Mouse (Mus musculus) limb, embryonic 11.5 days (tissue): ENCODE measurements around the gene Gm49318. TPM values are rescaled to one million over a fixed set of nuclear protein-coding genes. Genes with fewer than 3 reads are reported as not detected.

Experiments
- ATAC-seq: fragments of 200-750 bp; cut with Nextera tagmentation; 2 replicates; pipeline ENCODE4 v1.8.0; 2017; ENCODE audit warnings: low read depth; ENCODE audit not compliant: insufficient number of reproducible peaks, low FRiP score, low TSS enrichment
- DNase-seq: peaks from one replicate; pipeline ENCODE4 v3.0.0-alpha.2; 2015; ENCODE audit warnings: low spot score
- H3K27ac ChIP-seq: fragments of 300-500 bp; sonication (generic); replicated peaks from 2 replicates; pipeline ENCODE4 v1.5.1; 2014; ENCODE audit warnings: low read depth, mild to moderate bottlenecking, low read length
- H3K27me3 ChIP-seq: fragments of 300-500 bp; sonication (generic); 2 replicates; pipeline ENCODE4 v1.6.1; 2014; ENCODE audit warnings: mild to moderate bottlenecking, low read length, mixed read lengths; ENCODE audit not compliant: control insufficient read depth, insufficient read depth
- H3K36me3 ChIP-seq: fragments of 300-500 bp; sonication (generic); 2 replicates; pipeline ENCODE4 v1.6.1; 2014; ENCODE audit warnings: mild to moderate bottlenecking, low read length, moderate library complexity, mixed read lengths; ENCODE audit not compliant: control insufficient read depth, insufficient read depth
- H3K4me1 ChIP-seq: fragments of 300-500 bp; sonication (generic); 2 replicates; pipeline ENCODE4 v1.6.1; 2014; ENCODE audit warnings: low read length, mixed read lengths; ENCODE audit not compliant: control insufficient read depth, insufficient read depth
- H3K4me2 ChIP-seq: fragments of 300-500 bp; sonication (generic); 2 replicates; pipeline ENCODE4 v1.6.1; 2014; ENCODE audit warnings: low read depth, mild to moderate bottlenecking, moderate library complexity; ENCODE audit not compliant: severe bottlenecking
- H3K4me3 ChIP-seq: fragments of 300-500 bp; sonication (generic); 2 replicates; pipeline ENCODE4 v1.5.1; 2014; ENCODE audit warnings: low read depth, low read length
- H3K9ac ChIP-seq: fragments of 300-500 bp; sonication (generic); 2 replicates; pipeline ENCODE4 v1.6.1; 2014; ENCODE audit warnings: mild to moderate bottlenecking, low read length
- H3K9me3 ChIP-seq: fragments of 300-500 bp; sonication (generic); 2 replicates; pipeline ENCODE4 v1.6.1; 2016; ENCODE audit warnings: low read length; ENCODE audit not compliant: control insufficient read depth
- WGBS: fragments of 180-500 bp; shearing (Covaris S2); extraction: QIAGEN DNeasy Blood & Tissue Kit; methylation state at CpG from one replicate; pipeline ENCODE4 v1.1.7; 2014; 5-methylcytosine and 5-hydroxymethylcytosine counted together
- polyA plus RNA-seq: library from polyadenylated mRNA; unstranded; fragments of >200 nt; fragmentation: Nextera tagmentation; extraction: Ambion mirVana; gene quantifications from 2 replicates; pipeline ENCODE4 v1.2.1, GENCODE M21; 2014

Gene Gm49318
- polyA plus RNA-seq, 1 experiment from 2014 or later, result not detected

DNA sequence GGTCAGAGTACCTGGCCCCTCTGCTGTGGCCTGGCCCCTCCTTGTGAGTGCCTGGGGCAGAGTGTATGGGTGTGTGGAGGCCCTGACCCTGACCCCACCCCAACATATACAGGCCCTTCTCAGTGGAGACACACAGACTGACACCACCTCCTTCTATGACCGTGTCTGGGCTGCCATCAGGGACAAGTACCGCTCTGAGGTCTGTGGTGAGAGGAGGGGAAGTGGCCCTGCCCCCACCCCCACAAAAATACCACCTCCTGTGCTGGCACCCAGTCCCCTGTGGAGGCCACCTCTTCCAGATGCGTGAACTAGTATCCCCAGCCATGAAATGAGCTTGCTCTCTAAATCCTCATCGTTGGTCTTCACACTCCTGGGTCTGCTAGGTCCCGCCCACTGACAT is 60.0 kb downstream of the Gm49318 start:
- 89% methylated on average over 5 of the region's 5 CpGs for WGBS
- no peaks in the 10 kb centered on the region for H3K4me1 ChIP-seq
- DNase-seq, result no peak
- no peak overlapping the region for H3K9ac ChIP-seq
- no peak overlapping the region for H3K4me2 ChIP-seq
- H3K27ac ChIP-seq, result no peak overlapping the region
- ATAC-seq, result no peak
- no peak overlapping the region for H3K4me3 ChIP-seq
- H3K27me3 ChIP-seq, result no peaks in the 10 kb centered on the region
- peaks cover 48% of the 10 kb centered on the region for H3K36me3 ChIP-seq
- H3K9me3 ChIP-seq, result no peaks in the 10 kb centered on the region

DNA sequence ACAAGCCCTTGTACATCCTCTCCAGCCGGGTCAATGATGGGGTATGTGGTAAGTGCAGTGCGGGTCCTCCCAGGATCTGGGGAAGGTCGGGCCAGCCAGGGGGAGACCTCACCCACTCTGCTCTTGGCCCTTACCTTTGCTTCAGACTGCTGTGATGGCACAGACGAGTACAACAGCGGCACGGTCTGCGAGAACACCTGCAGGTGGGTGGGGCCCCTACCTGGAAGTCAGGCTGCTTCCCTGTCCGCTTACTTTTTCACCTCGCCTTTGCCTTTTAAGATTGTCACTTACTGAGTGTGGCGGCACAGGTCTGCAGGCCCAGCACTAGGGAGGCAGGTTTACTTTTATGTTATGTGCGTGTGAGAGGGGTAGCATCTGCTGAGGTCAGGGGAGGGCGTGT is 66.5 kb downstream of the Gm49318 start:
- H3K9ac ChIP-seq, result no peak overlapping the region
- H3K27ac ChIP-seq, result no peak overlapping the region
- no peaks in the 10 kb centered on the region for H3K27me3 ChIP-seq
- peaks cover 10% of the 10 kb centered on the region for H3K4me1 ChIP-seq
- no peaks in the 10 kb centered on the region for H3K9me3 ChIP-seq
- no peak overlapping the region for H3K4me3 ChIP-seq
- 94% methylated on average over 12 of the region's 12 CpGs for WGBS
- ATAC-seq (no peak), DNase-seq (no peak)
- peaks cover 20% of the 10 kb centered on the region for H3K36me3 ChIP-seq
- H3K4me2 ChIP-seq, result no peak overlapping the region

DNA sequence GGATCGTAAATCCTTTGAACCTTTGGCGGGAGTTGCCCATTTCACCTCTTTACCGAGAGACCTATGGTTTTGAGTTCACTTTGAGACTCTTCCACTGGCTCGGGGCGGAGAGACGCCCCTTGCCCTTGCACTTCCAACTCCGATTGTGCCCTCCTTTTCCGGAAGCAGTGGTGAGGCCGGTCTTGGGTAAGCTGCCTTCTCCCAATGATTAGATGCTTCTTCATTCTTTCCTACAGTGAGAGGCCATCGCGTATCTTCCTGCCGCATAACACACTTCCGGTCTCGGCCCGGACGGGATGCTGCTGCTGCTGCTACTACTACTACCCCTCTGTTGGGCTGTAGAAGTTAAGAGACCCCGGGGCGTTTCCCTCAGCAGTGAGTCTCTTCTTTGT is 67.9 kb downstream of the Gm49318 start:
- Histone ChIP-seq H3K4me3 (peak overlapping the region; percentile 79), H3K27me3 (no peaks in the 10 kb centered on the region), H3K27ac (no peak overlapping the region), H3K9me3 (no peaks in the 10 kb centered on the region), H3K4me1 (peaks cover 10% of the 10 kb centered on the region), H3K4me2 (peak overlapping the region; percentile 91), H3K36me3 (peaks cover 16% of the 10 kb centered on the region), H3K9ac (peak overlapping the region; percentile 67)
- ATAC-seq (no peak; the same call in 1 of the 2 replicates), DNase-seq (no peak)
- 1% methylated on average over 18 of the region's 18 CpGs for WGBS

DNA sequence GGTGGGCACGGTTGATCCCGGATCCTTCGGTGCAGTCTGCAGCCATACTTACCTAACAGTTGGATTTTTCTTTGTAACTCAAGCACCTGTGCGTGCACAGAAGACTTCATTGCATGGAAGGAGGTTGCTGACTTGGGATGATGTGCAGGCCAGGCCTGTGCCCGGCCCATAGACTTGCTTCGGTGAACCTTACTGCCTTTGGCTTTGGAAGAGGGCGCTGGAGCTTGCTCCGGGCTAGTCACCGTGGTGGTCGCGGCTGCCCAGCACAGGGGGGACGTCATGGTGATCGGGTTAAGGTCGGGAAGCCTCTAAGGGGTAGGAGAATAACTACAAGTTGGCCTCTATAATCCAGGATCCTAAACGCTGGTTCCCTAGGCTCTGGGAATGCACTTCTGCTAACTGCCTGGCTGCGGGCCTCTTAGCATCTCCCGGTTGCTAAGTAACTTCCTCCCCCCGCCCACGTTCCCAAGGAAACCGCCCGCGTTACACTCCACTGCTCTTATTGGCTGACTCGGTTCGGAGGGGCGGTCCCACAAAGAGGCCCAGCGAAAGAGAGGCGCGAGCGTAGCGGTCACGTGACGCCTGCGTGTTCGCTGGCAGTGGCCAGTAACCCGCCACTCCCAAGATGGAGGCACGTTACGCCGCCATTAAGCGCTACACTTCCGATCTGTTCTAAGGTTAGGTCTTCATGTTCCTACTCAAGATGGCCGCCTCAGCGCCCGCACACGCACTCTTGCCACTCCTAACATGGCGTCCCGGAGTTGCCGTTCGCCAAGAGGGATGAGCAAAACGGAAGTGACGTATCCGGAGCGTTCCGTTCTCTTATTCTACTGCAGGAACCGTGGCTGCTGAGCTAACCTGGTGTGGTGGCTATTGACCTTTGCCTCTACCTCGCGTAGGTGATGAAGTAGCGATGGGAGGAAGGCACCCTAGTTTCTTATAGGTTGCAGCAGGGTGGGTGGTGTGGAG is 68.6 kb downstream of the Gm49318 start, which contains the start of the genes Ccdc151 and Prkcsh:
Ccdc151 (minus strand) TSS at position 441 of the 969 bp plus-strand sequence.
Prkcsh (plus strand) TSS at position 613 of the 969 bp plus-strand sequence.
- Histone ChIP-seq H3K9ac (peak within 1 kb of the TSS; percentile 67), H3K4me1 (peaks cover 10% of the 10 kb centered on the region), H3K4me2 (peak within 1 kb of the TSS; percentile 91), H3K27me3 (no peaks in the 10 kb centered on the region), H3K36me3 (peaks cover 11% of the 10 kb centered on the region; the same call in 1 of the 2 replicates), H3K4me3 (peak within 1 kb of the TSS; percentile 79), H3K9me3 (no peaks in the 10 kb centered on the region), H3K27ac (no peak within 1 kb of the TSS)
- DNase-seq (peak; percentile 98), ATAC-seq (peak; percentile 99)
- WGBS, result 6% methylated on average over 57 of the region's 57 CpGs

DNA sequence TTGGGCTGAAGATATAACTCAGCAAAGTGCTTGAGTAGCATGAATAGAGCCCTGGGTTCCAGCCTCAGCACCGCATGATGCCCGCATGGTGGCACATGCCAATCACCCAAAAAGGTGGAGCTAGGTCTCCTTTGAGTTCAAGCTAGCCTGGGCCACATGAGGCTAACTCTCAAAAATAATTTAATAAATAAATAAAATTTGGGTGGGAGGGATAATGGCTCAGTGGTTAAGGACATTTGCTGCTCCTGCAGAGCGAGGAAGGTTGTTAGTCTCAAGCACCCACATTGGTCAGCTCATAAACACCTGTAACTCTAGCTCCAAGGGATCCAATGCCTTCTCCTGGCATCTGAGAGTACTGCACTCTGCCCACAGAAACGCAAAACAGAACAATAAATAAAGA is 69.4 kb downstream of the Gm49318 start:
- WGBS, result 84% methylated on average over 4 of the region's 4 CpGs
- Histone ChIP-seq H3K36me3 (peaks cover 3% of the 10 kb centered on the region; the same call in 1 of the 2 replicates), H3K27ac (no peak overlapping the region), H3K4me1 (peaks cover 10% of the 10 kb centered on the region), H3K4me2 (no peak overlapping the region), H3K4me3 (no peak overlapping the region), H3K9ac (no peak overlapping the region), H3K9me3 (no peaks in the 10 kb centered on the region), H3K27me3 (no peaks in the 10 kb centered on the region)
- no peak for DNase-seq
- no peak for ATAC-seq

DNA sequence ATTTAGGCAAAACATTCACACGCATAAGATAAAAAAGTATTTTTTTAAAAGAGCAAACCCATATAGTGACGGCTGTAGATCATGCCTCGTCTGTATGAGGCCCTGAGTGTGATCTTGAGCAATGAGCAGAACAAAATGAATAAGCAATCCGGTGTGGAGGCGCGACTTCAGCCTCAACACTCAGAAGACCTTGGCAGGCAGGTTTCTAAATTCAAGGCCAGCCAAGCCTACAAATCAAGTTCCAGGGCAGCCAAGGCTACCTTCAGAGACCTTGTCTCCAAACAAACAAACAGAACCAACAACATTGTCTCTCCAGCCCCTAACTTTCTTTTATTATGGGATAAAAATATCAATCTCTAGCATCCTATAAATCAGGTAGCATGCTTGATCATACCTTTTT is 70.8 kb downstream of the Gm49318 start:
- no peak overlapping the region for H3K9ac ChIP-seq
- no peak overlapping the region for H3K4me3 ChIP-seq
- no peak overlapping the region for H3K27ac ChIP-seq
- DNase-seq (no peak), ATAC-seq (no peak)
- H3K27me3 ChIP-seq, result no peaks in the 10 kb centered on the region
- no peak overlapping the region for H3K4me2 ChIP-seq
- peaks cover 10% of the 10 kb centered on the region for H3K4me1 ChIP-seq
- H3K9me3 ChIP-seq, result no peaks in the 10 kb centered on the region
- H3K36me3 ChIP-seq, result no peaks in the 10 kb centered on the region; the same call in 1 of the 2 replicates
- WGBS, result 92% methylated on average over 6 of the region's 6 CpGs

DNA sequence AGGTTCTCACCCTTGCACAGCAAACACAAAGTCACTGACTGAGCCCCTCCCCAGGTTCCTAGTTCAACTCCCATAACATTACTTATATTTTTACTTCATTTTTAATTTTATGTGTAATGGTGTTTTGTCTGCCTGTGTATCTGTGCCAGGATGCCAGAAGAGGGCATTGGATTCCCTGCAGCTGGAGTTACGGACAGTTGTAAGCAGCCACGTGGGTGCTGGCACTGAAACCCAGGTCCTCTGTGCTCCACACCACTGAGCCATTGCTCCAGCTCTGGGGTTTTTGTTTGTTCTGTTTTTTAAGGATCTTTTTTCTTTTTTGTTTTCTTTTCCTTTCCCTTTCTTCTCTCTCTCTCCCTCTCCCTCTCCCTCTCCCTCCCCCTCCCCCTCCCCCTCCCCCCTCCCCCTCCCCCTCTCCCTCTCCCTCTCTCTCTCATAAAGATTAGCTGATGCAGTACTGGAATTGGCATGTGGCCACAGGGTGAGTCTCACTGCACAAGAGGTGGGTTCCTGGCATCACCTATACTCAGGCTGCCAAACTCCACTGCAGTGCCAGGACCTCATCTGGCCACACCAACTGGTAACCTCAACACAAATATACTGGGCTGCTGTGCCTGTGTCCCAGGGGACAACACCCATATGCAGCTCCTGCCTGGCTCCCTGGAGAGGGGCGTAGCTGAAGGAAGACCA is 74.7 kb downstream of the Gm49318 start:
- DNase-seq (no peak), ATAC-seq (no peak)
- Histone ChIP-seq H3K36me3 (no peaks in the 10 kb centered on the region), H3K4me1 (no peaks in the 10 kb centered on the region), H3K9ac (no peak overlapping the region), H3K27ac (no peak overlapping the region), H3K9me3 (no peaks in the 10 kb centered on the region), H3K27me3 (peaks cover 12% of the 10 kb centered on the region), H3K4me2 (no peak overlapping the region), H3K4me3 (no peak overlapping the region)
- WGBS, result 83% methylated on average over 3 of the region's 3 CpGs

DNA sequence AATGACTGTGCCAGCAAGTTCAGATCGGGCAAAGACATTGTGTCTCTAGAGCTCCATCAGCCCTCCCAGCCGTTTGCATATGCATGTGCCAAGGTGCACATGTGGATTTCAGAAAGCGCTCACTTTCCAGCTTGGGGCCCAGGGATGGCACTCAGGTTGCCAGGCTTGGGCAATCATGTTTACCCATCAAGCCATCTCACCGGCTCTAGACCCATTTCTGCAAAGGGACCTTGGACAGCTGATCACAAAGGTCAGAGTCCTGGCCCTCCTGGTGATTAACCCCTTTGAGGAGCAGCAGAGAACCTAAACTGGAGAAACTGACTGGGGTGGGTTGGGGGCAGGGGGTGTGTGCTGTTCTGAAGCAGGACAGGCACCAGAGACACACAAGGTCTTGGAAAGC is 78.8 kb downstream of the Gm49318 start:
- 78% methylated on average over 4 of the region's 4 CpGs for WGBS
- DNase-seq (no peak), ATAC-seq (no peak)
- H3K4me2 ChIP-seq, result no peak overlapping the region
- peaks cover 18% of the 10 kb centered on the region; the same call in 1 of the 2 replicates for H3K4me1 ChIP-seq
- H3K27ac ChIP-seq, result no peak overlapping the region
- no peaks in the 10 kb centered on the region for H3K9me3 ChIP-seq
- peaks cover 53% of the 10 kb centered on the region for H3K27me3 ChIP-seq
- H3K4me3 ChIP-seq, result no peak overlapping the region
- H3K36me3 ChIP-seq, result no peaks in the 10 kb centered on the region
- no peak overlapping the region for H3K9ac ChIP-seq
